Mouse (Mus musculus): Measurements from ENCODE around the gene Stag3.

Gene Stag3

GRCm38 (mm10) chr5:138279585-138280424, at the start of gene Stag3, which contains the start of the genes Gm43720 and Gpc2:
Gene Stag3, plus strand, starts transcription at chr5:138280240.
Gene Gm43720, minus strand, starts transcription at chr5:138279958.
Gene Gpc2, minus strand, starts transcription at chr5:138280005.
- DNase-seq = peak; percentile 32

GRCm38 (mm10) chr5:138233778-138234177, 46.3 kb upstream of the Stag3 start:
- no peak for DNase-seq

- DNase-seq = no peak
These were observed 45.8 kb upstream of the Stag3 start for GRCm38 (mm10) chr5:138234224-138234623.

DNA sequence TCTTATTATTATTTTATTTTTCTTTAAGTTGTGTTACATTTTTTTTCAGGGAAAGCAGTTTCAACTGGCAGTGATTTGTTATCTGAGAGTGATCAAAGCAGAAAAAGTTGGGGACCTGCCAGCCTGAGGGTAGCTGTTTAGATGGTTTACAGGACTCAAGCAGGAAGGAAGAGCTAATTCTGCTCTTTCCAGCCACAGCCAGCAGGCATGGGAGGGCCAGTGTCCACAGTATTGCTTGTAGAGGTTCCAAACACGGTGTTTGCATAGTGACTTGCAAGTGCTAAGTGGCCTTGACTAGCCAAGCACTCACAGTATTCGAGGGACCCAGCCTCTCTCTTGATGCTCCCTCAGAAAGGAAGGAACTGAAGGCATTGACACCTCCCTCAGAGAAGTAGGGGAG, 38.5 kb upstream of the Stag3 start:
- no peak for DNase-seq

DNA sequence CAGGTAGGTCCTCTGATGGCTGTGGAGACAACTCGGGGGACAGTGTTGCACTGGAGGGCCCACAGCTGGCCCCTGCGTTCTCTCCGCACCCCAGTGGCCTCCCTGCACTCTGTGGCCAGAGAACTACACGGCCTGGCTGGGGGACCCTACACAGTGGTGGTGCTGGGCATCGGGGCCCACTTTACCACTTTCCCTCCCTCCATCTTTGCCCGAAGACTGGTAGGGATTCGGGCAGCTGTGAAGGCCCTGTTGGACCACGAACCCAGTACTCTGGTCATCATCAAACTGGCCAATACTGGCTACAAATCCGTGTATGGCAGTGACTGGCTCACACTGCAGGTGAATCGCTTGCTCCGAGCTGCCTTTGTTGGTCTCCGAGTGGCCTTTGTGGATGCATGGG, 28.9 kb upstream of the Stag3 start:
- no peak for DNase-seq

DNA sequence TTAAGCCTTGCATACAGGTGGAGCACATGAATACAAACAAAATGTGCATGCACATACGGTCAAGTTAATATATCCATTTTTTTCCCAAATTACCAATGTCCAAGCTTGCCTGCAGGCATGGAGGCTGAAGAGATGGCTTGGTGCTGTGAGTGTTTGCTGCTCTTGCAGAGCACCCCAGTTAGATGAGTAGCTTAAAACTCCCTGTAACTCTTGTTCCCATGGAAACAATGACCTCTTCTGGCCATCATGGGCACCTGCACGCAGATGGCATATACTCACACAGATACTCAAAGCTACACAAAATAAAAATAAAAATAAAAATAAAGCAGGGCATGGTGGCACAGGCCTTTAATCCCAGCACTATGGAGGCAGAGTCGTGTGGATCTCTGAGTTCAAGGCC, 27.0 kb upstream of the Stag3 start:
- DNase-seq = no peak

DNA sequence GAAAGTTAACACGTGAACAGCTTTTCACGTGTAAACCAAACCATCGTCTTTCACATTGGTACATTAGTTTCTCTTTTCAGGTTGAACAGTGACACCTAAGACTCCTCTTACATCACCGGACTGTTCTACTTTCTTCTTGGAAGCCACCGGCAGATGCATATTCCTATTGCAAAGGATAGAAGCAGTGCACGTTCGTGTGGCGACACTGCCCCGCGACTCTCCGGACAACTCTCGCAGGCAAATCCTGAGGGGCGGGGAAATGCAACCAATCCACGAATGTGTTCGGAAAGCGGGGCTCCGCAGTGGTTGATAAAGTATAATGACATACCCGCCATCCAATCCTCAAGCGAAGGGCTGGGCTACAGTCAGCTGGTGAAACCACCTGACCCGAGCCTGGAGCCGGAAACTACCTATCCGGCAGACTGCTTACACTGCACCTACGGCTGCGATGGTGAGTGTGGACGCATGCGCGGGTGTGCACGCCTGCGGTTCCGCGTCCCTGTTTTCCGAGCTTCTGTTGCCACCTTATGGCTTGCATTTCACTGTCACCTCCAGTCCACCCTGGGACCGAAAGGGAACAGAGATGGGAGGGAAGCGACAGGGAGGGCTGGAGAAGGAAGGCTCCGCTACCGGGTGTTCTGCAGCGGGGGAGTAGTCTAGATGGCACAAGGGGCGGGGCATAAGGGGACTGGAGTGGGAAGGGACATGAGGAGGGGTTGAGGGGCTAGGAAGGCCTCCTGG, 24.5 kb upstream of the Stag3 start, which contains the start of gene Lamtor4:
Lamtor4 (plus strand) TSS at position 130 of the 741 bp plus-strand sequence.
- peak; percentile 94 for DNase-seq

DNA sequence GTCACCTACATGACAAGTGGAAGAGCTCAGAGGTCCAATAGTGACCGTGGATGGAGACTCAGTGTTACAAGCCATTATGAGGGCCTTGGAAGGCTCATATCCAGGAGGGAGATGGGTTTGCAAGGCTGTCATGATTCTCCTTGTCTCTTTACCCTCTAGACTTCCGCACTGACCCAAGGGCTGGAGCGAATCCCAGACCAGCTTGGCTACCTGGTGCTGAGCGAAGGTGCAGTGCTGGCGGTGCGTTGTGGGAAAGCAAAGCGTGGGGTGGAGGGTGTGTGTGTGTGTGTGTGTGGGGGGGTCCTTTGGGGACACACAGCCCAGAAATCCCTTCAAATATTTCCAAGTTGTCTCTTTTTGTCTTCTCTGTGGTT, 24.0 kb upstream of the Stag3 start:
- no peak for DNase-seq

DNA sequence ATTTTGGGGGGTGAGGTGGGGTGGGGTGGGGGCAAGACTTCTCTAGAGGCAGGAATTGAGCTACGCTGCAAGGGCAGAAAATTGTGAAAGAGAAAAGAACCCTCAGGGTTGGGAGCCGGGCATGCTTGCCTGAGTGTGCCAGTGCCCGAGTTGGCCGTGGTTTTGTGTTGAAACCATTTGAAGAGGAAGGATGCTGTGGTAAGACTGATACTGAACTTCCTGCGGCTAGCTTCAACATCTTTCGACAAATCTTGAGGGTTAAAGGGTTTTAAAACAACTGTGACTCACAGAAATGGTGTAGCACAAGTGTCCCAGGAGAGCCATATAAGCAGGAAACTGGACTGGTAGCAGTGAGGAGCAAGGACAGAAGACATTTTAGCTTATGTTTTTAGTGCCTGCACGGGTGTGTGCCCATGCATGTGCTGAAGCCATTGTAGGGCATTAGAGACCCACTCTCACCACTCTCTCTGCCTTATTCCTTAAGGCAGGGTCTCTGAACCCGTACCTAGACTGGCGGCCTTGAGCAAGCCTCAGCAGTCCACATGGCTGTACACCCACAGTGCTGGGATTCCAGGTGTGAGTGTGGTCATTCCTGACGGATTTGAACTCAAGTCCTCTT, 23.0 kb upstream of the Stag3 start:
- no peak for DNase-seq

GRCm38 (mm10) chr5:138257585-138257978, 22.5 kb upstream of the Stag3 start:
- DNase-seq = no peak

DNA sequence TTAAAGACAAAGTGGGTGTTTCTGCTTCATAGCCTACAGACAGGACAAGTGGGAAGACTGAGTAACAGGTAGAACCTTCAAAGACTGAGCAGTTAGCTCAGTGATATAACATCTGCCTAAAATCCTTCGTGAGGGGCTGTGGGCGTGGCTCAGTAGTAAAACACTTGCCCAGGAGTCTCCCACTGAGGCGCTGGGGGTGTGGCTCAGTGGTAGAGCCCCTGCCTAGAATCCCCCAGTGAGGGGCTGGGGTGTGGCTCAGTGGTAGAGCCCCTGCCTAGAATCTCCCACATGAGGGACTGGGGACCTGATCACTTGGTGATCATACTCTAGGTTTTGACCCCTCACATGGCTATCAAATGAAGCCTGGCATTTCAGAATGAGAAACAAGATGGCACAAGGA, 22.0 kb upstream of the Stag3 start:
- no peak for DNase-seq

DNA sequence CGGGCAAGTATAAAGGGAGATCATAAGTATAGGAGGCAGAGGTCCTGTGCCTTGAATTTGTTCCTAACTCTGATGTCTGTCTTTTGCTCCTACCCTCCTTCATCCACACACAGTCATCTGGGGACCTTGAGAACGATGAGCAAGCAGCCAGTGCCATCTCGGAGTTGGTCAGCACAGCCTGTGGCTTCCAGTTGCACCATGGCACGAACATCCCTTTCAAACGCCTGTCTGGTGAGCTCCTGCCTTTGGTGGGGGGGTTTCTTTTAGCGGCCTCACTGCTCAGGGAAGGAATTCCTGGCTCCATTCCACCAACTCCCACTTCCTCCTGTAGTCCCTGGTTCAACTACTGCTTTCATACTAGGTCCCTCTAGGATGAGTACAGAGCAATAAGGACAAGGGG, 21.5 kb upstream of the Stag3 start:
- DNase-seq = no peak

- DNase-seq = no peak
These were observed 21.0 kb upstream of the Stag3 start for GRCm38 (mm10) chr5:138258993-138259392.

DNA sequence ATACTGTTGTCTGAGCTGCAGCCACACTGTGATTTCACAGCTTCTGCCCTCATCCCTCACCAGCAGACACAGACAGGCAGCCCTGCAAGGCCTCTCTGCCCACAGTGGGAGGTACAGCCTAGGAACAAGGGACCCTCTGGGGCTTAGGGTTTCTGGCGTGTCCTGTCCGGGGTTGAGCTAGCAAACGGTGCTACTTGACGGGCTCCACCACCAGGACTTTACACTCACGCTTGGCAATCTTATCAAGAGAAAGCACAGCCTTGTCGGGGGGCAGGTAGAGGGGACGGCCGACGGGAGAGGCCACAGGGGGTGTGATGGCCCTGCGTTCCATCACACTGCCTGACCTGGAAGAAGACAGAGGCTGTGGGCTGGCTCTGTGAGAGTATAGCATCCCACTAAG, 20.0 kb upstream of the Stag3 start:
- DNase-seq = no peak

- DNase-seq = no peak
These were observed 19.2 kb upstream of the Stag3 start for GRCm38 (mm10) chr5:138260834-138261233.

DNA sequence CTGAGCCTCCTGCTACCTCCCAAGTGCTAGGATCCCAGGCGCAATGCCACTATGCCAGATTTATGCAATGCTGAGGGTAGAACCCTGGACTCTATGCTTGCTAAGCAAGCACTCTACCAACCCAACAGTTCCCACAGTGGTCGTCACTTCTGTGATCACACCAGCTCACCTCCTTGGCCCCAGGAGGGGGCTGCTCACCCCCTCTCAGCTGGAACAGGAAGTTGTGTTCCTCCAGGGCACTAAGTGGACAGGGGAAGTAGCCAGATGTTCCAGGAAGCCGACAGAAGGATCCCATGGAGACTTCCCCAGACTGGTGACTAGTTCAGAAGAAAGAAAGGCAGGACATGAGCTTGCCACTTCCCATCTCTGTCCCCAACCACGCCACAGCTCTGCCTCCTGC, 18.0 kb upstream of the Stag3 start:
- no peak for DNase-seq

DNA sequence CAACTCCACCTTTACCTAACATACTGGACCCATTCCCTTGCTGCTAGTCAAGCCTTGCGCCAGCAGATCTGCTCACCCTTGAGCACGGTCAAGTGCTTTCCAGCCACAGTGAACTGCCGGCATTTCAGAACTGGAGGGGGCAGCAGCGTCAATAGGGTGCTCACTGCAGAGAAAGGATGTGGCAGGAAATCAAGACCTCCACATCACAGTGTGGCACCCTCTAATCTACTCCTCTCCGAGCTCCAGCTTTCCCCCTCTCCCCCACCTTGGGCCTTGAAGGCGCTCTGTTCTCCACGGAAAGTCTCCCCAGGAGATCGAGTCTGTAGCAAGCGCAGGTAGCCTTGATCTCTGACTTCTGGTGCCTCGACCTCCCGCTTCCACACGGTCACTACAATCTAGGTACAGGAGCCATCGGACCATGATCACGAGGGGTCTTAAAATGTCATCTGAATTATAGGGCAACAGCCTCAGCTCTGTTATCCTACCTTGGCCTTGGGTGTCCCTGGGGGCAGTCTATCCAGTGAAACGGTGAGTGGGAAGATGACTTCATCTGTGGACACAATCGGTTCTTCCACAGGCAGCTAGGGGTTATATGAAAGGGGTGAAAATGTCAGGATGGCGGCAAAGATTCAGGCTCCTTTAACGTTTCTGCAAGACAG, 17.3 kb upstream of the Stag3 start:
- no peak for DNase-seq

DNA sequence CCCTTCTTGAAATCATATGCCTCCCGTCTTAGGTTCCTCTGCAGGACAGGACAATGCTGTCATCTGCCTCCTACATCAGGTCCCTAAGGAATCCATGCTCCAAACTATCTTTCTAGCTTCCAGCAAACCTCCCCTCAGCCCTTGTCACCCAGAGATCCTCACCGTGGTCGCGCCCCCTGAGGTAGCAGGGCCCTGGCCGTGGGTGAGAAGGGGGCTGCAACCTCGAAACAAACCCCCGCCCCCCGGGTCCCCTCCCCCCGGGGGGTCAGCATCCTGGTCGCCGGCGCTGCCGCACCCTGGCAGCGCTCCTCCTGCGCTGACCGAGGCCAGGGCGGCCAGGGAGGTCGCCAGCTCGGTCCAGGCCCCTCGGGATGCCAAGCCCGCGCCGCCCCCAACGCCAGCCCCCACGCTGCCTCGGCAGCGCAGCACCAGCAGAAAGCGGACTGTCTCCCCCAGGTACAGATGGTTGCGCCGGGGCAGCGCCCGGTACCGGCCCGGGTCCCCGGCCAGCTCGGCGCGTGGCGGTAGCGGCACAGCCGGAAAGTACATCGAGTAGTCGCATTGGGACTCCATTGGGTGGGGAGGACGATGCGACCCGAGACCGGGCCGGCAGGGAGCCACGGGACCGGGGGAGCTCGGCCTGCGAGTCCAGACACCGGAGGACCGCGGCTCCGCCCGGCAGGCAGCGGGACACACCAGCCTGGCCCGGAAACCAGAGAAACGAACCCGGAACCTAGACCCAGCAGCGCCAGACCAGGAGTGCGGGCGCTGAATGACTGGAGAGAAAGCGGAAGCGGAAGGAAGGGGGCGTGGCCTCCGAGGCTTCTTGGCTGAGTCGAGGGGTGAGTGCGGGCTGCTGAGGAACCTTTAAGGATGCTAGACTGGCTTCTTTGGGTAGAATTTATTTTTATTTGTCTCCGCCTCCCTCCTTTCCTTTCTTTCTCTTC, 16.5 kb upstream of the Stag3 start, which contains the start of gene BC037034:
BC037034 (minus strand) TSS at position 774 of the 947 bp plus-strand sequence.
- peak; percentile 88 for DNase-seq

- DNase-seq = no peak
These were observed 15.8 kb upstream of the Stag3 start for GRCm38 (mm10) chr5:138264207-138264578.

DNA sequence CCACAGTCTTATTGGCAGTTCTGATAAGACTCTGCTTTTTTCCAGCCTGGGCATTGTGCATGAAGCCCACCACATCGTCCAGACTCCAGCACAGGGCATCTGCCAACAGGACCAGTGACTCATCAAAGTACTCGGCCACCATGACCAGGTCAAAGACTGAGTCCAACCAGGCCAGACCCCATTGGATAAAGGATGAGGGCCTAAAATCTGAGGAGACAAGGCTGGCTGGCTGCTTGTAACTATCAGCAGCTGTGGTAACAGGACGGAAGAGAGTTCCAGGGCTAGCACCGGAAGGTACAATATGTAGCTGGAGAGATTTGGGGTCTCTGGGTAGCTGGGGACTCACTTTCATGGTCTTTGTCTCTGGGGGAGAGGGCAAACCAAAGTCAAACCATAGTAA, 14.3 kb upstream of the Stag3 start:
- no peak for DNase-seq

- DNase-seq = no peak
These were observed 12.9 kb upstream of the Stag3 start for GRCm38 (mm10) chr5:138267114-138267513.

DNA sequence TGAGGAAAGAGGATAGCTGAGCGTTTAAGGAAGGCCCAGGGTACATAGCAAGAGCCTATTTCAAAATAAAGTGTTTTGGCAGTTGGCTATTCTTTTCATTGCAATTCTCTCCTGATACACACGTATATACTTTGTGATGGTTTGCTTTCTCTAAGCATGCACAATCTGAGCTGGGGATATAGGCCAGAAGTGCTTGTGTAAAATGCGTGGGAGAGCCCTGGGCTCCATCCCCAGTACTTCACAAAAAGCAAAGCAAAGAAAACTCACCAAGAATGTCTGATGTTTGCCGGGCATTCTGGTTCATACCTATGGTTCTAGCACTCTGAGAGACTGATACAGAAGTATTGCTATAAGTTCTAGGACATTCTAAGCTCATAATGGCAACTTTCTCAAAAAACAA, 11.1 kb upstream of the Stag3 start:
- no peak for DNase-seq
